Mouse (Mus musculus) left cerebral cortex, adult 8-10 months (tissue): ENCODE data around the gene Atp5mpl. TPM values are rescaled to one million over a fixed set of nuclear protein-coding genes. Genes with fewer than 3 reads are reported as not detected.
"Not testable (repeated sequence)": the region's sequence is repeated elsewhere in the genome, so short reads cannot be mapped to it uniquely, and the experiment has no call there.

ENCODE experiments used
- DNase-seq, 2 experiments: peaks; one replicate each; pipeline ENCODE4 v3.0.0; 2022; ENCODE audit warnings: low spot score in 2 of 2
- total RNA-seq, 4 experiments: library from RNA; stranded (reverse); gene quantifications; 2 replicates each; pipeline ENCODE4 v1.2.4; 2022

The Atp5mpl gene
- total RNA-seq, 4 experiments from 2014 or later, result 352 to 403 (median 371) TPM

DNA sequence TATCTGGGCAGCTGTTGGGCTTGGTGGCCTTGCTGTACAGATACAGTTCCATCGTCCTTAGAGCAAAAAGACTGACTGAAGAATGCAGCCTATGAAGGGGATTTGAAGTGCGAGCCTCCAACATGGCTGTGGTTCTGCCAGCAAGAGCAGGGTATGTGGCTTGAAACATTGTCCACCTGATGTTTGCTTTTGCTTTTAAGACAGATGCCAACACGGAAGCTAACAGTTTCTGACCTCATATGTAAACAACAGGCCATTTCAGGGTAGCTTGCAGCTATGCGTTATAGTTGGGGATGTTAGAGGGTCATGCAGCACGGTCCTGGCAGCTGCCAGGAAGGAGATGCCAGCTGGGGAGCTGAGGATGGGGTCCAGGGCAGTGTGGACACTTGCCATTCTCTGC, 16.3 kb downstream of the Atp5mpl start:
- DNase-seq, result no peak

GRCm38 (mm10) chr12:111946716-111947115, 20.1 kb downstream of the Atp5mpl start:
- DNase-seq, result no peak

DNA sequence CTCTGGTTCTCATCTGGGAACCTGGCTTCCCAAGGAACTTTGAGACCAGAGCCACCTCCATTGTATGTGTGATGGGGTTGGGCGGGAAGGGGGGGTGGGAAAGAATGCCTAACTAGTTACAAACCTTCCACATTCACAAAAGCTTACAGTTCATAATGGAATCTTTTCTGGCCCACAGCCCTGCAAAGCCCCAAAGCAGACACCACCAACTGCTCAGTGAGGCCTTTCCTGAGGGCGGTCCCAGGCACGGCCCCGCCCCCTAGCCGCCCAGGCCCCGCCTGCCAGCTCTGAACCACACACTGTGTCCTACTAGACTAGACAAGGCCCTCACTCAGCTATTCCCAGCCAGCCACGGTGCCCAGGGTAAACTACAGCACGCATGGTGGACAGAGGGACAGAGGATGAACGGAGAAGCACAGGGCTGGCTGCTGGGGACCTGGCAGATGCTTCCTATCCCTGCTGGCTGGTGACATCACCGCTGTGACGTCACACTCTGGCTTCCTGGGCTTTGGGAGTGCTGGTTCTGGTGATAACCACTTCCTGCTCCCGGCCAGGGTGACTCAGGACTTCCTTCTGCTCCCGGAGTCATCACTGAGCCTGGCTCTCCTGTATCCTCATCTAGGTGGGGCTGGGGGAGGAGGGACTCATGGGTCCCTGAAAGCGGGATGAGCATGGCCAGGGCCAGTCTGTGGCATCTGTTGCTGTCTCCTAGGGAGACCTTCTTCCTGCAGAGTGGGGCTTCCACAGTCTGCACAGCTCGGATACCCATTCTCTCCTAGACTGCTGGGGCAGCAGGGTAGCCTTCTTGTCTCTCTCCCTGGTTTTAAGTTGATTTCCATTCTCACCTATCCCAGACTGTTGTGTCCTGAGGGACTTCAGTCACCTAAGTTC, 20.8 kb downstream of the Atp5mpl start:
- DNase-seq, result not testable (repeated sequence)

DNA sequence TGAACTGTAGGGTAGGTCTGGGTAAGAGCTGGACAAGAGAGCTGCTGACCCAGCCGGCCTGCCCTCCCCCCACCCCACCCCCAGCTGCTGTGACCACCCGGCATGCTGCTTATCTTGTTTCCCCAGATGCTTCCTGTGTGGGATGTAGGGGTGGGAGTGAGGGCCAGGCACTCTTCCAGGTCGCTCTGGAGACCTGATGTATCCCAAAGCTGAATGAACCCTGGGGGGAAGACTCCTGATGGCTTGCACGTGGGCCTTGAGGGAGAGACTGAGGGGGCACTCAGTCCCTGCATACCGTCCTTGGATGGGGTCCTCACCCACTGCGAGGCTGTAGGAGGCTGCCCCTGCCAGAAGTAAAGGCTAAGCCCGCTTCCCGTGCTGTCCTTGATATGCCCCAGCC, 21.7 kb downstream of the Atp5mpl start:
- no peak for DNase-seq

GRCm38 (mm10) chr12:111944065-111944987, 22.5 kb downstream of the Atp5mpl start:
- not testable (repeated sequence) for DNase-seq

- DNase-seq, result no peak
Measured at GRCm38 (mm10) chr12:111943421-111944064, 23.2 kb downstream of the Atp5mpl start.

GRCm38 (mm10) chr12:111938623-111939177, 28.1 kb downstream of the Atp5mpl start:
- no peak for DNase-seq

DNA sequence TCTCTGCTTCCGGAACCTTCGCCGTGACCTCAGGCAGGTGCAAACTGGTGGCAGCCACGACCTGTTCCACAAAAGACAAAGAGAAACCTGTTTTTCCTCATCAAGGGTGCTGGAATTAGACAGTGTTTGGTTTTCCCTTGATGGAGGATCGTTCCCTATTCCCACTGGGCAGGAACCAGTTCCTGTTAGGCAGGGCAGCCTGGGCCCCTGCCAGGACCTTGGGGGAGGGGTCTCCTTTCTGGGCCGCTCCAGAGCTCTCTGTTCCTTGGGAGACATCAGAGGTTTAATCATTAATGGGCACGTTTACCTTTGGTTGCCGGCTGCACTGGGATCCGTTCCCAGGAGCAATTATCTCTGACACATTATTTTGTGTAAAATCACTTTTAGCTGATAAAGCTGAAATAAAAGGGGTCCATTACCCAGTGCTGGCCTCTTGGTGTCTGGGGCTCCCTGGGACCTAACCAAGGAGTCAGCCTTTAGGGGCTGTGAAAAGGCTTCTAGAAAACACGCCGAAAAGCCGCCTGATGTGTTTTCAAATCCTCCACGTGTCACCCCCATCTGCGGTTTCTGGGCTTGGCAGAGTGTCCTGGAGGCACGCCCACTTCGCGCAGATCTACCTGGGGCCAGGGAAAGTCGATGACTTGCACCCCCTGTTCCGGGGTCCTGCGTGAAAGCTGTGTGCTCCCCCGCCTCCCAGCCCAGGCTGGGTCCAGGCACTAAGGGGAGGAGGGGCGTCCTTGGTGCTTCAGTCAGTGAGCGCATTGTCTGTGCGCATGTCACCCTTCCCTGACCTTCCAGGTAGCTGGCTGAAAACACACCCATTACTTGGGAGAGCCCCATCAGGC, 29.8 kb downstream of the Atp5mpl start:
- DNase-seq, result no peak

DNA sequence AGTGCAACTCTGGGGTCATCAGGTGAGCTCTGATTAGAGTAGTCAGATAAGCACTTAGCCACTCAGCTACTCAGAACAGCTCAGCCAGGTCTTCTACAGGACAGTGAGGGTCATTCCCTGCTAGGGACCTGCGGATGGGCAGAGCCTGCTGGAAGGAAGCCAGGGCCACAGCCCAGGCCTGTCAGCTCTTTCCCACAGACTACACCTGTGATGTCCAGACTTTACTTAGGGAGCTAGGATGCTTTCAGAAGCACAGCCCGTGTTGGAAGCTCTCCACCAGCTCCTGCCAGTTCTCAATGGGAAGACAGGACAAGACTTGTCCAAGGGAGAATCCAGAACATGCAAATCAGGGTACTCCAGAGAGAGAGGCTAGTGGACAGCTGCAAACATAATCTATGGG, 32.8 kb downstream of the Atp5mpl start:
- DNase-seq, result no peak

- no peak for DNase-seq
Measured at GRCm38 (mm10) chr12:111933032-111933704, 33.6 kb downstream of the Atp5mpl start.

DNA sequence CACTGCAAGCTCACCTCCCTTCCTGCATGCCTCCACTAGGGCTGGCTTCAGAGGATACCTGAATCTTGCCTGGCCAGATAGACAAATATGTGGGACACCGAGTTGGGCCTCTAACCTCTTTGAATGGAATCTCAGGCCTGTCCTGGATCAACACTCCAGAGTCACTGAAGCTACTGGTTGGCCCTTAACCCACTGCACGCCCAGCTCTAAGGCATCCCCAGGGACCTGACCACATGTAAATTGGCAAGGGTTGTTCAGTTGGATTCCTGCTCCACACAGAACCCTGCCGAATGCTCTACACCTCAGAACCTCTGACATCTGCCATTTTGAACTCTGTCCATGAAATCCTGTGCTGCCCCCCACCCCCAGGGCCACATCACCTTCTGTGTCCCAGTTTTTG, 34.3 kb downstream of the Atp5mpl start:
- no peak for DNase-seq

- DNase-seq, result no peak
Measured at GRCm38 (mm10) chr12:111931411-111932025, 35.3 kb downstream of the Atp5mpl start.

- DNase-seq, result no peak
Measured at GRCm38 (mm10) chr12:111928411-111928966, 38.3 kb downstream of the Atp5mpl start.

DNA sequence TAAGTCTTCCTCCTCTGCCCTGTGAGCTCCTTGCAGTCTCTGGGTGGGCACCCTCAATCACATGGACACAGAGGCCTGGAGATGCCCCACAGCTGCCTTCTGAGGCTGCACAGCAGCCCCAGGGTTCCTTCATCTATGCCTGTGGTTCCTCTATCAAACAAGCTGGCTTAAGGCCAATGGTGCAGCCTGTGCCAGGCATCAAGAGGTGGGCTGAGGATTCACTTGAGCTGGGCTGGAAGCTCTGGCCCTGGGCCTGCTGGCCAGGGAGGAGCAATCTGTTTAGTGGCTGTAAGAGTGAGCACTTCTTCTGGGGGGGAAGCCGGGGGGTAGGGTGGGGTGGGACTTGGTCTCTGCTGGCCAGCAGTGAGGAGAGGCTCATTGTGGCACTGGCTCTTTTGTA, 39.4 kb downstream of the Atp5mpl start:
- DNase-seq, result no peak

GRCm38 (mm10) chr12:111923117-111923516, 43.7 kb downstream of the Atp5mpl start:
- DNase-seq, result no peak

DNA sequence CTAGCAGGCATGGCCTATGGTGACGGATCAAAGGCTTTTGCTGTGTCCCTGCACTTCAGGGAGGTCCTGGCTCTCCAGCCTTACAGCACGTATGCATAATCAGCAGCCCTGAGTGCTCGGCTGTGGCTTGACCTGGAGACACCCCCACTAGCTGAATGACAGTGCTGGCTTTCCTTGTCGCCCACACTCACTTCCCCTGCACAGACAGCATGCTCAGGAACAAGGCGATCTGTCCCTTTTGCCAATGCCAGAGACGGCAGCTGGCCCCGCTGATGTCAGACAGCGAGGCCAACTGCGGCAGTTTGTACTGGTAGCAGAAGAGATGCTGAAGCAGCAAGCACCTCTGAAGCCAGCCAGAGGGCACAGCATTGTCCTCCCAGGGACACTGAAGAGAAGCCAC, 46.7 kb downstream of the Atp5mpl start:
- peak in 1 of 2 experiments; percentile 50 for DNase-seq

DNA sequence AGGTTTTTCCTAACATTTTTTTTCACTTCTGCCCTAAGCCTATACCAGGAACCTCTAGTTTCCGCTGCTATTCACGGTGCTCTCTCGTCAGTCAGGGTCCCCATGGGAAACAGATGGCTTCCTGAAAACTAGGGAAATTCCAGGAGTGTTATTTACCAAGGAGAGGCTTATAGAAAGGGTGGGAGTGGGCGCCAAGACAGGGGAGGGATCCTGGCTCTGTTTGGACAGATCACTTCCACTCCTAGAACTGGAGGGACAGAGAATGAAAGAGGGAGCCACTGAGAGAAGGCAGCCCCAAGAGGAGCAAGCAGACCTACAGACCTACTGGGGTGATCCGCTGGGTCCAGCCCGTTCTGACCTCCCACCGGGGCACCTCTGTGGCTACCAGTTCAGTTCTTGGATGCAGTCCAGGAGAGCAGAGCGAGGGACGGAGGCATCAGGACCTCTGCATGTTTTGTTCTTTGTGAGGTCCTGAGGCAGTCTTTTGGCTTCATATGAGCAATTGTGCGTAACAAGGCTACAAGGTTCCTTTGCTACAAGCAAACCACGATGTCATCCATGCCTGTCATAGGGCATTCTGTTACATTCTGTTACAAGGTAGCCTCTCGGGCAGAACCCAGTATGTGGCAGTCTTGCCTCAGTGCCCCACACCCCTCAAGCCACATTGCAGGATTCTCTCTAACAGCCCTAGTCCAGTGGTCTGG, 50.1 kb downstream of the Atp5mpl start:
- no peak for DNase-seq

DNA sequence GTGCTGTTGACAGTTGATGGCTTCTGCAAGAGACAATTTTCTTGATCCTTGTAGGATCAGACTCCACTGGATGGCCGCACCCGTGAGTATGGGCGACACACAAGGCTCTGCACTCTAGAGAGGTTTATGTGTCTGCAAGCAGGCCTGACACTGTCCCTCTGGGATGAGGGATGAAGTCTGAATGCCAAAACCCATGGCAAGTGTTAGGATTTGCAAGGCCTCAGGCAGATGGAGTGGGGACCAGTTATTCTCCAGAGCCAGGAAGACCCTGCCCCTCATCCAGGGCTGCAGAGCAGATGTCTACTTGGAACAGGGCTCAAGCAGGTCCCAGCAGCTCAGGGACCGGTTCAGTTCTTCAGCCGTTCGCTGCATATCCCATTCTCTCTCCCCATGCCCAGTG, 51.0 kb downstream of the Atp5mpl start:
- DNase-seq, result no peak
